Mouse (Mus musculus) CH12.LX (cell line): Measurements from ENCODE around the gene Hook1. TPM values are rescaled to one million over a fixed set of nuclear protein-coding genes. Genes with fewer than 3 reads are reported as not detected.

Experiments
- DNase-seq: peaks from one replicate; pipeline ENCODE4 v3.0.0-alpha.2; 2013; ENCODE audit errors: extremely low read depth
- H3K27ac ChIP-seq: 2 replicates; pipeline ENCODE4 v1.5.1; 2012; ENCODE audit warnings: low read depth, mild to moderate bottlenecking, control low read depth, moderate library complexity; ENCODE audit not compliant: insufficient read depth
- H3K27me3 ChIP-seq: replicated peaks from 2 replicates; pipeline ENCODE3; 2012; ENCODE audit warnings: inconsistent platforms
- H3K36me3 ChIP-seq, 2 experiments: replicated peaks in 1 of 2; 2 replicates each; pipeline versions ENCODE3 to v1.6.1; 2012; ENCODE audit warnings: inconsistent platforms in 1 of 2, low read length in 1 of 2, mild to moderate bottlenecking in 1 of 2, mixed read lengths in 1 of 2, moderate library complexity in 1 of 2; ENCODE audit not compliant: control insufficient read depth in 1 of 2, insufficient read depth in 1 of 2
- H3K4me1 ChIP-seq, 2 experiments: 2 replicates each; pipeline ENCODE4 v1.6.1; 2012; ENCODE audit warnings: inconsistent platforms in 1 of 2, moderate library complexity in 1 of 2; ENCODE audit not compliant: insufficient read depth in 2 of 2, control insufficient read depth in 1 of 2
- H3K4me2 ChIP-seq: 2 replicates; pipeline ENCODE4 v1.6.1; 2012; ENCODE audit warnings: low read depth, mild to moderate bottlenecking, control low read depth; ENCODE audit not compliant: poor library complexity, insufficient read depth, severe bottlenecking
- H3K4me3 ChIP-seq, 3 experiments: fragments of 150-350 bp in 1 of 3; sonication (generic) in 1 of 3; replicated peaks in 1 of 3; 2 replicates each; pipeline versions ENCODE3 to v1.5.1; 2011 to 2012; ENCODE audit warnings: low read depth in 2 of 3, low read length in 2 of 3, mild to moderate bottlenecking in 2 of 3, moderate library complexity in 2 of 3, control low read depth in 1 of 3, improper control_type of control experiment in 1 of 3, inconsistent platforms in 1 of 3, mixed read lengths in 1 of 3; ENCODE audit not compliant: poor library complexity in 1 of 3
- H3K79me2 ChIP-seq: replicated peaks from 2 replicates; pipeline ENCODE4 v1.6.1; 2012; ENCODE audit warnings: mild to moderate bottlenecking, moderate library complexity; ENCODE audit not compliant: control insufficient read depth, poor library complexity, insufficient read depth, severe bottlenecking; ENCODE audit errors: extremely low read depth
- H3K9ac ChIP-seq: 2 replicates; pipeline ENCODE4 v1.6.1; 2012; ENCODE audit warnings: low read depth, mild to moderate bottlenecking, control low read depth, moderate library complexity; ENCODE audit not compliant: insufficient read depth
- H3K9me3 ChIP-seq: replicated peaks from 2 replicates; pipeline ENCODE3; 2012; ENCODE audit warnings: low read length, inconsistent platforms, mixed read lengths
- BHLHE40 ChIP-seq: IDR thresholded peaks from 2 replicates; pipeline ENCODE4 v1.6.1; 2011; ENCODE audit warnings: mild to moderate bottlenecking, low read depth, low read length, improper control_type of control experiment
- CHD1 ChIP-seq: IDR thresholded peaks from 2 replicates; pipeline ENCODE4 v1.6.1; 2012; ENCODE audit warnings: low read depth, low read length, improper control_type of control experiment, inconsistent platforms
- CTCF ChIP-seq, 2 experiments: IDR thresholded peaks in 1 of 2; conservative IDR thresholded peaks in 1 of 2; 2 replicates each; pipeline ENCODE4 v1.5.1; 2011 to 2012; ENCODE audit warnings: low read depth in 2 of 2, low read length in 2 of 2, improper control_type of control experiment in 1 of 2, inconsistent platforms in 1 of 2, mild to moderate bottlenecking in 1 of 2, moderate library complexity in 1 of 2
- E2F4 ChIP-seq: IDR thresholded peaks from 2 replicates; pipeline ENCODE4 v1.6.1; 2011; ENCODE audit warnings: low read depth, low read length, improper control_type of control experiment; ENCODE audit not compliant: insufficient replicate concordance
- ELF1 ChIP-seq: IDR thresholded peaks from 2 replicates; pipeline ENCODE4 v1.6.1; 2014; ENCODE audit warnings: low read depth, mild to moderate bottlenecking, inconsistent platforms, low read length, improper control_type of control experiment
- EP300 ChIP-seq: IDR thresholded peaks from 2 replicates; pipeline ENCODE4 v1.6.1; 2011; ENCODE audit warnings: low read length, improper control_type of control experiment
- ETS1 ChIP-seq: conservative IDR thresholded peaks from 2 replicates; pipeline ENCODE4 v1.6.1; 2012; ENCODE audit warnings: low read depth, mild to moderate bottlenecking, inconsistent platforms, low read length, improper control_type of control experiment, moderate library complexity
- HCFC1 ChIP-seq: IDR thresholded peaks from 2 replicates; pipeline ENCODE4 v1.6.1; 2012; ENCODE audit warnings: low read depth, mild to moderate bottlenecking, inconsistent platforms, low read length, improper control_type of control experiment
- JUN ChIP-seq: IDR thresholded peaks from 2 replicates; pipeline ENCODE4 v1.6.1; 2011; ENCODE audit warnings: low read depth, mild to moderate bottlenecking, low read length, improper control_type of control experiment, moderate library complexity; ENCODE audit not compliant: insufficient read depth
- MAX ChIP-seq: IDR thresholded peaks from 2 replicates; pipeline ENCODE4 v1.6.1; 2011; ENCODE audit warnings: low read length, improper control_type of control experiment
- MAZ ChIP-seq: IDR thresholded peaks from 2 replicates; pipeline ENCODE4 v1.6.1; 2012; ENCODE audit warnings: low read depth, mild to moderate bottlenecking, inconsistent platforms, low read length, improper control_type of control experiment, moderate library complexity
- MEF2A ChIP-seq: IDR thresholded peaks from 2 replicates; pipeline ENCODE4 v1.6.1; 2014; ENCODE audit warnings: low read depth, mild to moderate bottlenecking, inconsistent platforms, low read length, improper control_type of control experiment, borderline replicate concordance
- MXI1 ChIP-seq: IDR thresholded peaks from 2 replicates; pipeline ENCODE4 v1.6.1; 2011; ENCODE audit warnings: mild to moderate bottlenecking, low read depth, low read length, improper control_type of control experiment
- MYC ChIP-seq: IDR thresholded peaks from 2 replicates; pipeline ENCODE4 v1.6.1; 2011; ENCODE audit warnings: low read depth, mild to moderate bottlenecking, improper control_type of control experiment, low read length
- NELFE ChIP-seq: IDR thresholded peaks from 2 replicates; pipeline ENCODE4 v1.6.1; 2011; ENCODE audit warnings: low read depth, low read length, improper control_type of control experiment
- NRF1 ChIP-seq: IDR thresholded peaks from 2 replicates; pipeline ENCODE4 v1.6.1; 2014; ENCODE audit warnings: low read depth, mild to moderate bottlenecking, inconsistent platforms, low read length, improper control_type of control experiment, moderate library complexity
- POLR2A ChIP-seq: IDR thresholded peaks from 2 replicates; pipeline ENCODE4 v1.6.1; 2011; ENCODE audit warnings: low read depth, mild to moderate bottlenecking, improper control_type of control experiment, low read length
- RCOR1 ChIP-seq: conservative IDR thresholded peaks from 2 replicates; pipeline ENCODE4 v1.6.1; 2012; ENCODE audit warnings: low read depth, mild to moderate bottlenecking, inconsistent platforms, low read length, improper control_type of control experiment
- SIN3A ChIP-seq: IDR thresholded peaks from 2 replicates; pipeline ENCODE4 v1.6.1; 2012; ENCODE audit warnings: low read length, improper control_type of control experiment, inconsistent platforms
- SMC3 ChIP-seq: IDR thresholded peaks from 2 replicates; pipeline ENCODE4 v1.6.1; 2011; ENCODE audit warnings: low read depth, low read length, improper control_type of control experiment
- TBP ChIP-seq: conservative IDR thresholded peaks from 2 replicates; pipeline ENCODE4 v1.6.1; 2011; ENCODE audit warnings: low read depth, low read length, improper control_type of control experiment
- TCF12 ChIP-seq: IDR thresholded peaks from 2 replicates; pipeline ENCODE4 v1.6.1; 2014; ENCODE audit warnings: low read depth, mild to moderate bottlenecking, inconsistent platforms, low read length, improper control_type of control experiment
- ZC3H11A ChIP-seq: IDR thresholded peaks from 2 replicates; pipeline ENCODE4 v1.6.1; 2012; ENCODE audit warnings: low read depth, mild to moderate bottlenecking, inconsistent platforms, low read length, improper control_type of control experiment
- ZKSCAN1 ChIP-seq: IDR thresholded peaks from 2 replicates; pipeline ENCODE4 v1.6.1; 2012; ENCODE audit warnings: low read depth, inconsistent platforms, low read length, improper control_type of control experiment, borderline replicate concordance
- ZMIZ1 ChIP-seq: IDR thresholded peaks from 2 replicates; pipeline ENCODE4 v1.6.1; 2012; ENCODE audit warnings: low read depth, mild to moderate bottlenecking, inconsistent platforms, low read length, improper control_type of control experiment
- dilution Hi-C: fragments of 300-500 bp; cut with MboI; formaldehyde crosslinking; loops from 2 replicates; pipeline ENCODE4 v1.14.3; 2020; ENCODE audit warnings: low sequenced_read_pairs; ENCODE audit not compliant: extremely low pct_unique_long_range_greater_than_20kb, extremely low pct_ligation_motif_present
- in situ Hi-C: fragments of 300-500 bp; cut with MboI; formaldehyde crosslinking; loops from 3 replicates; pipeline ENCODE4 v1.14.3; 2019; ENCODE audit warnings: low sequenced_read_pairs, low pct_ligation_motif_present, low pct_unique_long_range_greater_than_20kb, mixed read lengths
- polyA plus RNA-seq: library from polyadenylated mRNA; unstranded; fragments of >175 nt; gene quantifications from 2 replicates; pipeline ENCODE4 v1.2.1, GENCODE M21; 2012; ENCODE audit warnings: low read depth; ENCODE audit not compliant: insufficient read length
- total RNA-seq, 2 experiments: library from RNA; depleted of rRNA; stranded (reverse); fragments of 300-350 nt in 1 of 2; fragments of >200 nt in 1 of 2; gene quantifications; 2 replicates each; pipeline ENCODE4 v1.2.3; 2012 to 2014

The Hook1 gene
- total and polyA plus RNA-seq, 3 experiments, result 0.17 to 0.39 (median 0.17) TPM

- in situ Hi-C loops (no loop called here), dilution Hi-C loops (no loop called here)
- H3K36me3 ChIP-seq, result no peaks in the 10 kb centered on the region
- H3K27me3 ChIP-seq, result no peaks in the 10 kb centered on the region
- H3K79me2 ChIP-seq, result no peaks in the 10 kb centered on the region
- TF ChIP-seq MEF2A (no peak), E2F4 (no peak), TBP (no peak), ELF1 (no peak), ETS1 (no peak), CTCF (conservative IDR thresholded peaks at IDR 0.05 in 1 of 2, IDR thresholded peaks at IDR 0.05 in 1 of 2; ENCODE audit: low read depth in 2 of 2, low read length in 2 of 2) (no peak), SIN3A (no peak), MAX (no peak), SMC3 (no peak), ZC3H11A (no peak), NRF1 (no peak), HCFC1 (no peak), EP300 (no peak), NELFE (no peak), CHD1 (no peak), ZKSCAN1 (no peak), ZMIZ1 (no peak), MAZ (no peak), BHLHE40 (no peak), TCF12 (no peak)
- DNase-seq, result no peak
- H3K4me1 ChIP-seq, result peaks cover 5 to 26% of the 10 kb centered on the region in 2 experiments; a peak in 3 of 4 replicates
- H3K9me3 ChIP-seq, result no peaks in the 10 kb centered on the region
- no peak overlapping the region for H3K4me2 ChIP-seq
- H3K4me3 ChIP-seq, result no peak overlapping the region
- no peak overlapping the region for H3K27ac ChIP-seq
- H3K9ac ChIP-seq, result no peak overlapping the region
These were observed 28.3 kb upstream of the Hook1 start for GRCm38 (mm10) chr4:95938701-95939100.

- H3K4me3 ChIP-seq, result no peak overlapping the region
- no peak overlapping the region for H3K27ac ChIP-seq
- no peaks in the 10 kb centered on the region for H3K4me1 ChIP-seq
- H3K27me3 ChIP-seq, result no peaks in the 10 kb centered on the region
- TF ChIP-seq RCOR1, result no peak
- TF ChIP-seq CTCF (conservative IDR thresholded peaks at IDR 0.05 in 1 of 2, IDR thresholded peaks at IDR 0.05 in 1 of 2; ENCODE audit: low read depth in 2 of 2, low read length in 2 of 2), result no peak
- no peak for TF ChIP-seq ZKSCAN1
- no peak for TF ChIP-seq MYC
- no peak for TF ChIP-seq POLR2A
- no peak for TF ChIP-seq MXI1
- no peak for TF ChIP-seq JUN
- TF ChIP-seq E2F4, result no peak
- TF ChIP-seq, all 38 proteins: peak for 0
- H3K4me2 ChIP-seq, result no peak overlapping the region
- no peaks in the 10 kb centered on the region for H3K79me2 ChIP-seq
- no peaks in the 10 kb centered on the region for H3K36me3 ChIP-seq
- dilution Hi-C loops, result no loop called here
- H3K9ac ChIP-seq, result no peak overlapping the region
- DNase-seq, result no peak
- in situ Hi-C loops, result no loop called here
- H3K9me3 ChIP-seq, result no peaks in the 10 kb centered on the region
These were observed 19.1 kb upstream of the Hook1 start for GRCm38 (mm10) chr4:95947896-95948295.
